Mouse (Mus musculus) retina, postnatal 1 day (tissue): ENCODE data around the gene Snx1.

Experiments used
- DNase-seq: peaks from one replicate; pipeline ENCODE4 v3.0.0-alpha.2; 2012

Snx1 gene

GRCm38 (mm10) chr9:66040801-66041200 is 85.6 kb downstream of the Snx1 start:
- DNase-seq = no peak

GRCm38 (mm10) chr9:66039290-66039689 is 87.1 kb downstream of the Snx1 start:
- DNase-seq = no peak

GRCm38 (mm10) chr9:66038581-66038980 is 87.8 kb downstream of the Snx1 start:
- no peak for DNase-seq
